Mouse (Mus musculus) small intestine, adult 2 months (tissue): ENCODE results near the gene Baiap2.

Source experiments
- CTCF ChIP-seq: fragments of 200-500 bp; IDR thresholded peaks from 2 replicates; pipeline ENCODE4 v1.5.1; 2012; ENCODE audit warnings: low read depth, mild to moderate bottlenecking, control low read depth, inconsistent platforms, low read length, moderate library complexity, mixed read lengths; ENCODE audit not compliant: insufficient replicate concordance, insufficient read length; ENCODE audit errors: extremely low read depth
- POLR2A ChIP-seq: fragments of 200-500 bp; IDR thresholded peaks from 2 replicates; pipeline ENCODE4 v1.6.1; 2012; ENCODE audit warnings: low read depth, mild to moderate bottlenecking, control low read depth, inconsistent platforms, low read length, moderate library complexity

- TF ChIP-seq CTCF (no peak), POLR2A (no peak)
Measured at GRCm38 (mm10) chr11:119933819-119934583, 8.6 kb upstream of the Baiap2 start.
